Mouse (Mus musculus): ENCODE measurements around the gene Tcf12.

DNA sequence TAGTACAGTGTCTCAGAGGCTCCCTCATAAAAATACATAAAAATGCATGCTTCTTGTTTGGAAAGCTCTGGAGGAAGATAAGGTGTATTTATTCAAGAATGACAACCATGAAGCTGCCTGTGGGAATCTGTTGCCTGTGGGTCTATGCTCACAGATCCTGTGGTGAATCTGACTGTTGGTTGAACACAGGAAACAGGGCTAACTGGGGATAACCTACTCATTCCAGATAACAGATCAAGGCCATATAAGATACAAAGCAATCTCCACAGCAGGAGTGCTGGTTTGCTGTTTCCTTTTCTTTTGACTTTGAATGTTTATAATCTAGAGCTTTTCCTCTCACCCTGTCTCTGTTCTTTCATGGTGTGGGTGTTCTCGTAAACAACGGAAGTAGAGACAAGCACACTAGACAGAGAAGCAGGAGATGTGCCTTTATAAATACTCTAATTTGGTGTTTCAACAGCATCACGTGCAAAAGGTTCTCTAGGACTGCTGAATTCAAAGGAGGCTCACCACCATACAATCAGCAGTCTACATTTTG, 237.6 kb downstream of the Tcf12 start:
- no peak for TF ChIP-seq CTCF (IDR thresholded peaks at IDR 0.05; ENCODE audit: low read depth)
- no peak for TF ChIP-seq EP300 (IDR thresholded peaks at IDR 0.05; ENCODE audit: low read depth)
